Mouse (Mus musculus): ENCODE results near the gene Pard6b.
A peak's percentile ranks its signal among the peaks of the same experiment; 100 is the strongest.
"Not testable (repeated sequence)": the region's sequence is repeated elsewhere in the genome, so short reads cannot be mapped to it uniquely, and the experiment has no call there.

Gene Pard6b

DNA sequence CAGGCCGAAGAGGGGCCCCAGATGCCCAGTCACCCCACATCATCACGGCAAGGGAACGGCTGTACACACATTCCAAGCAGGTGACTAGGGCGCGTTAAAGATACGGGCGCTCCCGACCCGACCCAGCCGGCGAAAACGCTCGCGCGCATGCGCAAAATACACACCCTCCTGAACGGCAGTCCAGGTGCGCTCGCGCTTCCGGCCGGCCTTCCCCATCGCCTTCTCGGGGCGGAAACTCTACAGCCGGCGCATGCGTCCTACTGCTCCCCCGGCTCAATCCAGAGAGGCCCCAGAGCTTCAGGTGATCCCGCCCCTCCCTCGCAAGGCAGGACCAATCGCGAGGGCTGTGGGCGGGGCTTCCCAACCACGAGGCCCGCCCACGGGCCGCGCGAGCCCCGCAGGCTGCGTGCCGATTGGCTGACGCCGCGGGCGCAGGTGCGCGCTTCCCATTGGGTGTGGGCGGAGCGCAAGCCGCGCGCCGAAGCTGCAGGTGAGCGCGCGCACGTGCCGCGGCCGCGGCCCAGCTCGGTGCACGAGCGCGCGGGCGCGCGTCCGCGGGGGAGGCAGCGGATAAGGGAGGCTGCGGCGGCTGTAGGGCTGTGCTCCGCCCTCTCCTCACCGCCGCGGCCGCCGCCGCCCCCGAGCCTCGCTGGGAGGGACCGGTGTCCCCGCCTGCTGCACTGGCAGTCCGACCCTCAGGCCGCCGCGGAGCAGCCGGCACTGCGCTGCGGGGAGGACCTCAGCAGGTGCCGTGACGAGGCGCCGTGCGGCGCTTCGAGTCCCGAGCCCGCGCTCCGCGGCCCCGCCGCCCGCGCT, at the start of gene Pard6b:
TSS of gene Pard6b (plus strand) at position 574 of the 816 bp plus-strand sequence.
- peak; percentile 99 for DNase-seq (ENCODE audit: low read depth, low spot score)

GRCm38 (mm10) chr2:168031842-168032241, 49.0 kb upstream of the Pard6b start:
- DNase-seq (ENCODE audit: low read depth, low spot score): no peak

DNA sequence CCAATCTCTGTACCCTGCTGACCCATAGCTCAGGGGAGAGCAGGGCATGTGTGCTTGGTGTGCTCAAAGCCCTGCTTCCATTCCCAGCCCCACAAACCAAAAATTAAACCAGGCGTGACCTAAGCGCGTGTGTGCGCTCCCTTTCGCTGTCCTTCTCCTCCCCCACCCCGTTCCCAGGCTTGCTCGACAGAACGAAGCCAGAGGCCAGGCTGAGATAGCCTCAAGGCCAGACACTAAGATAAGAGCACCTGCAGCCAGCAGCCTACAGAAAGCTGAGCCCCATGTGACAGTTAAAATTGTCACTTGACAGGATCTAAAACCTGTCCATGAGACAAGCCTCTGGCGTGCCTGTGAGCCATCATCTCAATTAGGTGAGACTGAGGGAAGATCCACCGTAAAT, 46.9 kb upstream of the Pard6b start:
- no peak for DNase-seq (ENCODE audit: low read depth, low spot score)

DNA sequence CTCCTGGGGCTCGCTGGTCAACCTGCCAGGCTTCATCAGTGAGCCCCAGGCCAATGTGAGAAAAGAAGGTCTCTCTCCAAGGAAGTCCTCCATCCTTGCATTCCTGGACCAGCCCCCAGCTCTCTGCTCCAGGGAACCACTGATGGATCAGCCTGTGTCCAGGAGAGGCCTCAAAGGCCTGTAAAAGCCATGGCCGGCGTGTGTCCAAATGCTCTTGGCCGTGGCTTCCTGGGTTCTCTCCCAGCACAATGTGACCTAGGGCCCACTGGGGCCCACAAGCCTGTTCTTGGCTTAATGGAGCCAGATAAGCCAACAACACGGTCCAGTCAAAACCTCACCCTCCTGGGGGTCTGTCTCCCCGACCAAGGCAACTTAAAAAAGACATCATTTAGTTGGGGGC, 44.9 kb upstream of the Pard6b start:
- DNase-seq (ENCODE audit: low read depth, low spot score): no peak

DNA sequence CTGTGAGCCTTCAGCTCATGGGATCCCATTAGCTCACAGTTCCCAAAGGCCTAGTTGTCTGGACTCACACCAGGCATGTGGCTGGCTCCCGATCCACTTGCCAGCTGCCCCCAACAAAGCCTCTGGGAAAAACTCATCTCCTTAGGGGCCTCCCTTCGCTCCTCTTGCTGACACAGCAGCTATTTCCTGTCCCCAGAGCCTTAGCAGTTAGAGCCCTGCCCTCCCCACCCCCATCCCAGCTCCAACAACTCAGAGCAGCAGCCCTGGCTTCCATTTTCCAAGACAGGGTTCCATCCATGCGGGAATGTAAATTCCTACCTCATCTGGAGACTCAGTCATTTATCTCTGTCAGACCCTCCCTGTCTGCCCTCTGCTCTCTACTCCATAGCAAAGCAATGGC, 43.7 kb upstream of the Pard6b start:
- no peak for DNase-seq (ENCODE audit: low read depth, low spot score)

DNA sequence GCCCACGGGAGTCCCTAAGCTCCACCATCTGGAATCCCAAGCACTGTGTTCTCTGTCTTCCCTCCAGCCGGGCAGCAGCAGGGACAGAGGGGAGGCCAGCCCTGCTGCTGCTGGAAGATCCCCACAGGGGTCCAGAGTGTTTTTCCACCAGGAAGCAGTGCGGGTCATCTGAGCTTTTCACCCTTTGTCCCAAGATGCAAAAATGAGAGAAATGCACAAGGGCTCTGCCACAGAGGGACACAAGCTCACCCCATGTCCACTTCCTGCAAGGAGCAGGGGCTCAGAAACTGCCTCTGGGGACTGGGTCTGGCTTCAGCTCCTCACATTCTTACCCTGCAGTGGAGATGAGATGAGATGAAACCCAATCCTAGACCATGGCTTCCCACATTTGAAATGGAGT, 40.1 kb upstream of the Pard6b start:
- DNase-seq (ENCODE audit: low read depth, low spot score): no peak

- no peak for DNase-seq (ENCODE audit: low read depth, low spot score)
Observed at GRCm38 (mm10) chr2:168042019-168042418, 38.8 kb upstream of the Pard6b start.

DNA sequence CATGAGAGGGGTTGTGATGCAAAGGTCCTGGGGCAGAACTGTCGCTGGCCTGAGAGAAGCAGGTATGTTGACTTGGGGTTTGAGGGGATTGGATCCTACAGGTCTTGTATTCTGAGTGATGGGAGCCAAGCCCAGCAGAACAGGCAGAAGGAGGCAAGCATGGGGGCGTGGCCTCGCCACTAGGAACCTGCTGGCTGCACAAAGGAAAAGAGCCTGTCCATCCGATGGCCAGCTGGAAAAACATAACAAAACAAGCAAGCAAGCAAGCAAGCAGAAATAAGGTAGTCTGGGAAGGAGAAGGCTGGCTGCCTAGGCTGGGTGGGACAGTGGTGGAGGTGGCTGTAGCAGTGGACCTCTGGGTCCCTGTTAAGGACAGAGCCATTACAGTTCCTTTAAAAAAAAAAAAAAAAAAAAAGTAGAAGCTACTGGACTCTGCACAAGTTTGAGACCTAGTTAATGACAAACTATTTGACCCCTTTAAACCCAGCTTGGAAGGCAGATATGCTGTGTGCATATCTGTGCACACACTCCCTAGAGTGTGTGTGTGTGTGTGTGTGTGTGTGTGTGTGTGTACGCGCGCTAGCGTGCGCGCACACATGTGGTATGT, 36.0 kb upstream of the Pard6b start:
- DNase-seq (ENCODE audit: low read depth, low spot score): no peak

DNA sequence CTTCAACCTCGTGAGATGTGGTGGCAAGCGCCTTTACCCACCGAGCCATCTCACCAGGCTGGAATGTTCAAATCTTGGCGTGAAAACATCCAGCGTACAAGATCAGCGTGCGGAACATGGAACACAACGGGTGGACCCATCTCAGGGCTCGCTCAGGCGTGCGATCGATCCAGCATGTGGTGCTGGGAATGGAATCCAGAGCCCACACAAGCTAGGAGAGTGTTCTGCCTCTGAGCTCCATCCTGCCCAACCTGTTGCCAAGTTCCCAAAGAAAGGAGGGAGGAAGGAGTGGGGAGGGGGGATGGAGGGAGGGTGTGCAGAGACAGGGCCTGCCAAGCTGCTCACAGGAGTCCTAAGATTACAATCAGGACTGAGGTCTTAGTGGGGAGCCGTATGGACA, 35.4 kb upstream of the Pard6b start:
- DNase-seq (ENCODE audit: low read depth, low spot score): no peak

DNA sequence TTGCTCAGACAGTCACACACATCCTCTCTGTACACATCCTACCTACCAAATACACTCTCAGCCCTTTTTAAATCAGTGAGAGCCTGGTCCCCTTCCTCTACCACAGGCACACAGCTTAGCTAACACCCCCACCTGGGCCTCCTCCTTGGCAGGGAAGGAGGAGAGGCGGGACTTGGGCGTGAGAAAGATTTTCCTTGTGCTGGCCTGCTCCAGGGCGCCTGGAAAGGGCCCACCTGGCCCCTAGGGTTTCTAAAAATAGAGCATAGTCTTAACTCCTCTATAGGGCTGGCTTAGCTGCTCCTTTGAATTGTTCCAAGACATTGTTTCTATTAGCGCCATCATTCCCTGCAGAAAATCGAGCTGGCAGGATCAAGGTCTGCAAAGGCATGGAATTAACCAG, 35.0 kb upstream of the Pard6b start:
- DNase-seq (ENCODE audit: low read depth, low spot score): no peak

- DNase-seq (ENCODE audit: low read depth, low spot score): peak; percentile 19
Observed at GRCm38 (mm10) chr2:168046467-168046866, 34.3 kb upstream of the Pard6b start.

GRCm38 (mm10) chr2:168049002-168049635, 31.7 kb upstream of the Pard6b start:
- no peak for DNase-seq (ENCODE audit: low read depth, low spot score)

GRCm38 (mm10) chr2:168050000-168050942, 30.5 kb upstream of the Pard6b start:
- no peak for DNase-seq (ENCODE audit: low read depth, low spot score)

GRCm38 (mm10) chr2:168052156-168052555, 28.6 kb upstream of the Pard6b start:
- DNase-seq (ENCODE audit: low read depth, low spot score): no peak

DNA sequence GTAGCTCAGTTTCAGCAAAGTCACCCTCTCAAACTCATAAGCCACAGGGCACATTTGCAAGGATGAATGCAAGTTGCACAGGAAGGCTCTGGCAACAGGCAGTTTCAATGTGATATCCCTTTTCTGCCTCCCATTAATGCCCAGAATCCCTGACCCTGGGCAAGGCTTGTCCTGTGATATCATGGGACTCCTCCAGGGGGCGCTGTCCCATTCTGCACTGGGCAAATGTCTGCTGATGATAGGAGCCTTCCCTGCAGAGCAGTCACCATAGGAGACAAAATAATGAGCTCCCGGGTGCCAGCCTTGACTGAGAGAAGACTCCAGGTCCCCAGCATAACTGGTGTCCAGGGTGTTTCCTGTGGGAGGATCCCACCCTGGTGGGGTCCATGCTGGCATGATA, 28.1 kb upstream of the Pard6b start:
- peak; percentile 39 for DNase-seq (ENCODE audit: low read depth, low spot score)

GRCm38 (mm10) chr2:168054142-168054541, 26.7 kb upstream of the Pard6b start:
- no peak for DNase-seq (ENCODE audit: low read depth, low spot score)

DNA sequence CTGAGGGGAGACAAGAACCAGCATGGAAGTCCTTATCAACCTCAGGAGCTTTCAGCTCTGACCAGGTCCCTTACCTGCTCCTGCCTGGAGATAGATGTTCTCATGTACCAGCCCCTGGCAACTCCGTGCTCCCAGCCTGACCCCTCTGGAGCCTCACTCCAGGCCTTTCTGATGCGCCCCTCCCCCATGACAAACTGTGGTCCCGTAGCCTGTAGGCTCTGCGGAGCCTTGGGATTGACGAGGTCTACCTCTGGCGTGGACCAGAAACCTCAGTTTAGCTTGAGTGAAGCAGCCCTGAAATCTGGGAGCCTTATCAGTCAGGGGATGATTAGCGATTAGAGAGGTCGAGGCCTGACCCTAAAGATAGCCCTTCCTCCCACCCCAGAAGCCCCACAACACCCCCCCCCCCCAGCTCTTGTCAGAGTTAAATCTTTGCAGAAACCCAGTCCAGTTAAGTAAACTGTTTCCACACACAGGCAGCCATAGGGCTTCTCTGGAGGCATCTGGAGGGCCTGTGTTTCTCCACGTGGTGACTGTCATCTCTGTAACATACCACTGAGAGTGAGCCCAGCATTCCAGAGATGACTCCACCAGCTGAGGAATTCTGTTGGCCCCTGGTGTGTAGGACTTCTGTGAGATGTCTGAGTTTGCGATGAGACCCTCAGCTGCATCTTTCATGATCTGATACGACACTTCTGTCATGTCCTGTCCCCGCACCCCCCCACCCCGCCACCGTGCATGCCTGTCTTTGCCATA, 24.7 kb upstream of the Pard6b start:
- DNase-seq (ENCODE audit: low read depth, low spot score): no peak

- no peak for DNase-seq (ENCODE audit: low read depth, low spot score)
Observed at GRCm38 (mm10) chr2:168056666-168056933, 24.2 kb upstream of the Pard6b start.

DNA sequence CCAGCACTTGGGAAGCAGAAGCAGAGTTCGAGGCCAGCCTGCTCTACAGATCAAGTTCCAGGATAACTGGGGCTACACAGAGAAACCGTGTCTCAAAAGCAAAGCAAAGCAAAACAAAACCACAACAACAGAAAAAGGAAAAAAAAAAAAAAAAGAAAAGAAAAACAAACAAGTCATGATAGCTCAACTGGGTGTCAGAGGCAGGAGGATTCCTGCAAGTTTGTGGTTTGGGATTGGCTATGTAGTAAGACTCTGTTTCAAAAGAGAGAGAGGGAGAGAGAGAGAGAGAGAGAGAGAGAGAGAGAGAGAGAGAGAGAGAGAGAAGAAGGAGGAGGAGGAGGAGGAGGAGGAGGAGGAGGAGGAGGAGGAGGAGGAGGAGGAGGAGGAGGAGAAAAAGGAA, 22.9 kb upstream of the Pard6b start:
- not testable (repeated sequence) for DNase-seq (ENCODE audit: low read depth, low spot score)

GRCm38 (mm10) chr2:168058488-168059199, 22.2 kb upstream of the Pard6b start:
- DNase-seq (ENCODE audit: low read depth, low spot score): no peak
